Mouse (Mus musculus): ENCODE measurements at regions not wholly inside any gene's neighbourhood (a gene's known extent, or its start where the extent isn't known, plus 50 kb on each side); places are given as distances from the start of the nearest gene placed in this dataset.

DNA sequence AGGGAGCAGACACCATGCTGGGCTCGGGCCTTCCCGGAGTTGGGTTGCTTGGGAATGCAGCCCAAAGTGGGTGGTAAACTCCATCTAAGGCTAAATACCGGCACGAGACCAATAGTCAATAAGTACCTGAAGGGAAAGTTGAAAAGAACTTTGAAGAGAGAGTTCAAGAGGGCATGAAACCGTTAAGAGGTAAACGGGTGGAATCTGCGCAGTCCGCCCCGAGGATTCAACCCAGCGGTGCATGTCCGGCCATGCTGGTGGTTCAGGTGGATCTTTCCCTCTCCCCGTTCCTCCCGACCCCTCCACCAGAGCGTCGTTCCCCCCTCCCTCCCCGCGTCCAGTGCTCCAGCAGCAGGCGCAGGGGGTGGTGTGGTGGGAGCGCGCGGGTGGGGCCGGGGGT lies 179.1 kb upstream of the Arhgef26 start:
- DNase-seq (ENCODE audit: low spot score in 2 of 2): no peak

DNA sequence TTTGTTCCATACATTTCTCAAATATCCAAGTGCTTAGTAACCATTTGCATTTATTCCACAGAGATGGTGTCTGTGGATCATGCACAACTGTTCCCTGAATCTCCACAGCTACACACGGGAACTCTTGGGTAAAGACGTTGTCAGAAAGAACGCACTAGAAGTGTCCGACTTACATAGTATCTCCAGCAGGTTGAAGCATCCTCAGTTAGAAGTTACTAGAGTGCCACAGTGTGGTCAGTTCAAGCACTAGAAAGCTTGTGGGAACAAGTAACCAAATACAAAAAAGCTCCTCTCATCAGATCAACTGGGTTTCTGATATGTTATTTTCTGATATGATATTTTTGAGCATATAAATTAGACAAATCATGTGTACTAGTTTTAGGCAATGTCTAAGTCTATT lies 167.5 kb upstream of the Arhgef26 start:
- peak in 1 of 2 experiments; percentile 12 for DNase-seq (ENCODE audit: low spot score in 2 of 2)

DNA sequence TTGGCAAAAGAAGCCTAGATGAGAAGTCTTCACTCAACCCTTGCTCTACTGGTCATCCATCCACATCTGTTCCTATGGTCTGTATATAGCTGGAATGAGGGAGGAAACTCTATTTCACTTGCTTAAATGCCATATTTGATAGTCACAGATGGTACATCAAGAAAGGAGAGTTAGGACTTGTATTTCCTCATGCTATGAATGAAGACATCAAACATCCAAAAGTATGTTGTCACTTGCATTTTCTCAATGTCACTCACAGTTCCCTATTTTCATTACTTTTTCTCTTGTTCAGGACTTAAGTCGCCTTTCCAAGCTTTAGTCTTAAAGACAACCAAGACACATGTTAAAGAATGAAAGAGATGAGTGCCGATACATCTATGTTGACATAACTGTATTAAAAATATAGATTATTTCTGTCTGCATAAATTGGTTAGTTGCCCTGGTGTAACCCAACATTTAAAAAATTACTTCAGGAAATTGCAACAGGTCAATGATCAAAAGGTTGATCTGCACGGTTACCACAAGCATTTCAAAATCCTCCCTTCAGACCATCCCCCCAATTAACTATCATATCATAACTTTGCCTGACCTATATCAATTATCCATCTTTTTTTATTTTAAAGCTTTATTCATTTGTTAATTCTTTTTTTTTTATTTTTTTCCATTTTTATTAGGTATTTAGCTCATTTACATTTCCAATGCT lies 150.2 kb upstream of the Arhgef26 start:
- no peak for DNase-seq (ENCODE audit: low spot score in 2 of 2)

DNA sequence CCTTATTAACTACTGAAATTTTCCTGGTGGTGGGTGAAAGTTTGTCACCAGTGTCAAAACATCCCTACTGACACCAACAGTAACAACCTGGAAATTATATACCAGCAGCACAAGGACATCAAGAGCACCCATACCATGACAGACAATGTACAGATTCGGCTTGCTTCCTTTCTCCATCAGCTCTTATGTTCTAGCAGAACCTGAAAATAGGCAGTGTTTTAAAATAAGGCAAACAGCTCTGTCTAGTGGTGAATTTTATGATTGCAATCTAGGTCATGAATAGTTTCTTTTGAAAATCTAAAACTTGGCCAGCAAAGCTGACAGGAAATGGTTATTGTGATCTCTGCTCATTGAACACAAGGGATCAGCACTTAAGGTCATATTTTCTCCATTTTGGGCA lies 145.7 kb upstream of the Arhgef26 start:
- DNase-seq (ENCODE audit: low spot score in 2 of 2): no peak

DNA sequence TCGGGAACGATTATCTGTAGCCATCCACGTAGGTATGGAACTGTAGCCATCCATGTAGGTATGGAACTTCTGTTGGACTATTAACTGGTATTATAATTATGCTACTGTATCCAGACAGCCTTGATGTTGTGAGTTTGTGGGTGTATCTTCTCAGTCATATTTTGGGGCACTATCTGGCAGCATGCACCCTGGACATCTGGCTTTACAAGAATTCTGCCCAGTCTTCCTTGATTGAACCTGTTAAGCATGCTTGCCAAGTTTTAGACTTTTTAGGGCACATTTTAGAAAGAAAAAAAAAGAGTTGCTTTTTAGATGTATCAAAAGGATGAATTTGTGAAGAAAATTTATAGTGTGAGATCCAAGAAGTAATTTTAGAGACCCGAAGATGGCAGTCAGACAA lies 143.7 kb upstream of the Arhgef26 start:
- peak in 1 of 2 experiments; percentile 10 for DNase-seq (ENCODE audit: low spot score in 2 of 2)

DNA sequence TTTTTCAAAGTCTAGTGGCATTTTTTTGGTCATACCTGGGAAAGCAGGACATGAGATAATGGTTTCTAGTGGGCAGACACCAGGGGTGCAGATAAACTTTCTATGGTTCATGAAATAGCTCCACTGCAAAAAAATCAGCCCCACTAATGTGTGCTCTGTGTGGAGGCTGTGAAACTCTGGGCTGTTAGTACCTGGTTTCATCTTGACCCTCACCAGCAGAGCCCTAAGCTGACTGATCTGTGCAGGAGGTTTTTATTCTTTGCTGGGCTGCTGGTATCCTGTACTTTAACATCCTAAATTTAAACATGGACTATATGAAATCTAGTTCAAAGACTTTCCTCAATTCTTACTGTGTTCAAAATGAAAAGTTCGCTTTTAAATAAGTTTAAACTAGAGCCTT lies 141.5 kb upstream of the Arhgef26 start:
- no peak for DNase-seq (ENCODE audit: low spot score in 2 of 2)

DNA sequence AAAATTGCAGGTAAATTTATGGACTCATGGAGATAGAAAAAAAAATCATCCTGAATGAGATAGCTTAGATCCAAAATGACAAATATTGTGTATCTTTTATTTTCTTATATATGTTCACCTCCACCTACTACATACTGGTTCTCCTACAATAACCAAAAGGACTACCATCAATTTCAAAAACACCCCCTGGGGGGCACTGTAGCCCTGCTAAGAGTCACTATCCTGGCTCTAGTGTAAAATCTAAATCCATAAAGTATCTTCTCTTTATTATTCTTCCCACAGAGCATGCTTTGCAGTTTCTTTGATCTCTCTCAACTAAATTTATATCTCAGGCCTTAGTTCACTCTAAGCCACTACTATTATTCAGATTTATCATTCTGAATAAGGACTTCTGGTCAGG lies 122.3 kb upstream of the Arhgef26 start:
- peak; percentile 35 to 55 for DNase-seq (ENCODE audit: low spot score in 2 of 2)

DNA sequence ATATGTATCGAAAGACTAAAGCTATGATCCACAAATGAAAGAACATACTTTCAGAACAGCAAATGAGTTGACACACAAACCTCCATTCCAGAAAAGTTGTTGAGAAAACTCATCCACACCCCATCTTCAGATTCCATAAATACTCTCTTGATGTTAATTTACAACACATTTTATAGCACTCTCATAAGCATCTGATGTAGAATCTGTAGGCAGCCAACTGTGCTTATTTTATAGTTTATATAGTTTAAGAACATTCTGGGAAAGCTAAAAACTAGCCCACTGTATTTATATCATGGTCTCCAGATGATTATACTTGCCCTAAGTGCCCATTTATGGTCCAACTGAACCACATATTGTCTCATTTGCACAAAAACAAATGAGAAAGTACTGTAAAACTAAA lies 120.8 kb upstream of the Arhgef26 start:
- no peak for DNase-seq (ENCODE audit: low spot score in 2 of 2)

DNA sequence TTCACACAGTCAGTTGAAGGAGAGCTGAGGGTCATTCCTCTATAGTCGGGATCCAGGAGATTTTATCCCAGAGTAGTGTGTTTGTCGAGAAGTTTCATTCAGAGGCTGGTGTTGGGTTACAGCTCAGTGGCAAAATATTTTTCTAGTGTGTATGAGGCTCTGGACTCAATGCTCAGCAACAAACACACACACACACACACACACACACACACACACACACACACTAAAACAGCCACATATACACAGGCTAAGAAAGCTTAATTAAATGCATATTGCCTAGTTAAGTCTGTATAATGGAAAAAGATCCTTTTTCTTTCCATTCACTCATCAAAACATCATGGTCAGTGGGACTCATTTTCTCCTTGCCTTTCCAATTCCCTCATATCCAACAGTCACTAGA lies 110.4 kb upstream of the Arhgef26 start:
- no peak for DNase-seq (ENCODE audit: low spot score in 2 of 2)

DNA sequence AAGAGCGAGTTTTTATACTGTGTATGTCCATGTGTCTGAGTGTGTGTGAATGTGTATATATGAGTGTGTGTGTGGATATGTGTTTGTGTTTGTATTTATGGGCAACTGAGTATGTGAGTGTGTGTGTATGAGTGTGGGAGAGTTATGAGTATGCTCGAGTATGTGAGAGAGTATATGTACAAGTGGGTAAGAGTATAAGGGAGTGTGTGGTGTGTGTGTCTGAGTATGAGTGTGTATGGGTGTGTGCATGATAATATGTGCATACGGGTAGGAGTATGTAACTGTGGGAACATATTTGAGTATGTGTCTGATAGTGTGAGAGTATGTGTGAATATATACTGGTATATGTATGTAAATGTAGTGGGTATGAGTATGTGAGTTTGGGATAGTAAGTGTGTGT lies 110.0 kb upstream of the Arhgef26 start:
- DNase-seq (ENCODE audit: low spot score in 2 of 2): no peak

DNA sequence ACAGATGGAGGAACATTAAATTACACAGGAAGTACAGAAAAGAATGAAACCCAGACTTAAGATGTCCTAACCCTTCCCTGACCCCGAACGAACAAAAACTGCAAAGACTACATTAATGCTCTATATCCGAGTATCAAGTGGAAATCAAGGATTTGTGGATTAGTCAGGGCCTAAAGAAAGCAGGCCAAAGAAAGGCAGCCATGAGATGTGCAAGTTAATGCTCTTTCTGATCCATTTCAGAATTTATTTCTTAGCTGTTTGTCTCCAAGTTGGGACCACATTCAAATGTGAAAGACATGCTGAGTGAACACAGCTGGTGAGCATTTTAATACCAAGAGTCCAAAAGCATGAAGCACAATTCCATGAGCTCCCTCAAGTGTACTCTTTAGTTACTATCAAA lies 97.1 kb upstream of the Arhgef26 start:
- DNase-seq (ENCODE audit: low spot score in 2 of 2): no peak

DNA sequence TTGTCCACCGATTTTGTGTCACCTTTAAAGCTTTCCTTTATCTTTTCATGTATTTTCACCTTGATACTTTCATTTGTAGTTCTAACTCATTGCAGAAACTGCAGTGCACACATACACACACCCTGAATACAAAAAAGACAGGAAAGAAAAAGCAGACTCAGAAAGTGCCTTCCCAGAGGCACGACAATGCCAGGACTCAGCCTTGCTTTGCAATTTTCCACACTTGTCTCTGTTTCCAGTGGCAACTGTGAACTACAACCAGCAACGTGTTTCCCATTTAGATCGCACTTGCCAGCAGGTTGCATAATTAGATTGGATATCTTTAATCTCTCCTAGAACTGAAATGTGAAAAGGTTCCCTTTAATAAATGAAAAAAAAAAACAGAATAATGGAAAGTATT lies 66.4 kb upstream of the Arhgef26 start:
- DNase-seq (ENCODE audit: low spot score in 2 of 2): peak; percentile 11 to 15

DNA sequence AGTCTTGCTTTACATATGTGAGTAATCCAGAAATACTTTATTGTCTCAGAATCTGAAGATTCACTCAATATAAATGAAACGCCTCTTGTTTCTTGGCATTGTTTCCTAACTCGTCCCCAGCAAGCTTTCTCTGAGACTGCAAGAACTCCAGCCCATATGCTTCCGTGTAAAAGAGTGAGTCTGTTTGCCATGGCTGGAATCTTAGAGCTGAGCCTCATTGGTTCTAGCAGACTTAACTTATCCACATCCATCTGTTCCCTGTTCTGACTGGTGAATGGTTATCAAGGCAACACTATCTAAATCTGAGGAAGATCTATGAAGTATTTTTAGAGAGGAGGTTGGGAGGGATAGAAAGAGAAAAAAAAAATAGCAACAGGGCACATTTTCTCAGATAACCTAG lies 59.9 kb upstream of the Arhgef26 start:
- no peak for DNase-seq (ENCODE audit: low spot score in 2 of 2)

DNA sequence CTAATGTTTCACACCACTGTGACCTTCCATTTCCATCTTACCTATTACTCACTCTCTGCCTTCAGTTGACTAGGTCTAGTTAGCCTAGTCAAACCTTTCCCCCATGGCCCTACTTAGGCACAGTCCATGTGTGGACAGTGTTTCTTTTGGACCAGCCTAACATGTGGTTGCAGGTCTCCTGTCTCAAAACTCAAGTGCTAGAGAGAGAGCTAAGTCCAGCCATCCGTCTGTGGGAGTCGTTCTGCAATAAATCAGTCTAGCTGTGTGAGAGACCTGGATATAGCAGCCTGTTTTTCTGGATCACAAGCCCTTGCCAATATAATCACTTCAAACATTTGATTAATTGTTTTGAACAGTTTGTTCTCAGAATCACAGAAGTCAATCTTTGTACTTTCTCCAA lies 57.2 kb upstream of the Arhgef26 start:
- no peak for DNase-seq (ENCODE audit: low spot score in 2 of 2)

Measured in frontal cortex, postnatal 10 days (tissue).